Mouse (Mus musculus): ENCODE measurements at regions not wholly inside any gene's neighbourhood (a gene's known extent, or its start where the extent isn't known, plus 50 kb on each side); places are given as distances from the start of the nearest gene placed in this dataset.
"Not testable (repeated sequence)": the region's sequence is repeated elsewhere in the genome, so short reads cannot be mapped to it uniquely, and the experiment has no call there.

DNA sequence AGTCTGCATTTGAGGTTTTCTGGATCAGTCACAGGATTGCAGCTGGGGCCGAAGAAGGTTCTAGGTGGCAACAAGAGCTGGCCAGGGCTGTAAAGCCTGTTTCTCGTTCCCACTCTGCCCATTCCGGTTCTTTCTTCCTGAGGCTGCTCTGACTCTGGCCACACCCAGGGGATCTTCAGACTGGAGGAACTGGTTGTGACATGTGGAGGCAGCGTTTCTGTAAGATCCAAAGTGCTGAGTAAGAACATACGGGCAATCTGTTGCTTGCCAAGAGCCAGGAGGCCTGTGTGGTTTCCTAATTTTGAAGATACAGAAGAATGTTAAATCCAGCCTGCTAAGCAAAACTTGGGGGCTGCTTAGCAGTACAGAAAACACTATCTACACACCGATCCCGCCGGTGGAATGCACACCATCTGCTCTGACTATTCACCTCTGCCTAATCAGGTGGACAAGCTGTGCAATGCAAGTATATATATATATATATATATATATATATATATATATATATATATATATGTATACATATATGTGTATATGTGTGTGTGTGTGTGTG, 99.3 kb upstream of the Bmp2k start:
- DNase-seq: no peak

DNA sequence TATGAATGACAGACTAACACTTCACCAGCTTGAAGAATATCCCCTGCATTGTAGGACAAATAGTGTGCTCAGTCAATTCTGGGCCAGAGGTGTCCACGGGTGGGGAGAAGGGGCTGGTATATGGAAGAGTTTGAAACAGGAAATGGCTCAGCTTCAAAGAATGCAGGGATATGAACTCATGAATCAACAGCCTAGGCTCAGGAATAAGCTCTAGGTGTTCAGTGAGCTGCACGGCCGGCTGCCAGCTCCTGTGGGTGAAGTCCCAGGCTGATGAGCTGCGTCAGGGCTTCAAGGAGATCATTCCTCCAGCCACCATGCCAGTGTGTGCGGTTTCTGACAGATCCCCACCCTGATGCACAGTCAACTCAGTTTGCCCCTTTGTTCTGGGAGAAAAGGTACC, 98.8 kb upstream of the Bmp2k start:
- DNase-seq: no peak

DNA sequence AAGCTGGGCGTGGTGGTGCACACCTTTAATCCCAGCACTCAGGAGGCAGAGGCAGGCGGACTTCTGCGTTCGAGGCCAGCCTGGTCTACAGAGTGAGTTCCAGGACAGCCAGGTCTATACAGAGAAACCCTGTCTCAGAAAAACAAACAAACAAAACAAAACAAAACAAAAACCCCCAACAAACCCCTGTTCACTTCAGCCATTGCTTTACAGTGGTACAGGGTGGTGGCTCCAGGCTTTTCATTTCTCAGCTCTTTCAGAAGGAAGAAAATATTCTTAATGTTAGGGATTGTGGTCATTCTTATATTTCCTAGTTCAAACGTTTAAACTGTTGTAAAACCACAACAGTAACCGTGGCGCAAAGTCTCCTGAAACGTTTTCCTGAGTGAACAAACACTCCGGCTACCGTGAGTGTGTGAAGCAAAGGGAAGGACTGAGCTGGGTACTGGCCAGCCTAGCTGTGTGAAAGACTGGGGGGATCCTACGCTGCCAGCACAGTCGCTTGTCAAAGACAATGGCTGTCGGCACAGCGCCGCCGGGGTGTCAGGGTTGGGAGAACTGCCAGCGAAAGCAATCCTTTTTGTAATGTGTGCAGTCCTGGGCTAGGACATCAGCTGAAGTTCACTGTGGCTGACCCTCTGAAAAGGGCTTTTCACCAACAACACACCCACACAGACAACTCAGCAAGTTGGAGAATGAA, 91.8 kb upstream of the Bmp2k start:
- DNase-seq: no peak

DNA sequence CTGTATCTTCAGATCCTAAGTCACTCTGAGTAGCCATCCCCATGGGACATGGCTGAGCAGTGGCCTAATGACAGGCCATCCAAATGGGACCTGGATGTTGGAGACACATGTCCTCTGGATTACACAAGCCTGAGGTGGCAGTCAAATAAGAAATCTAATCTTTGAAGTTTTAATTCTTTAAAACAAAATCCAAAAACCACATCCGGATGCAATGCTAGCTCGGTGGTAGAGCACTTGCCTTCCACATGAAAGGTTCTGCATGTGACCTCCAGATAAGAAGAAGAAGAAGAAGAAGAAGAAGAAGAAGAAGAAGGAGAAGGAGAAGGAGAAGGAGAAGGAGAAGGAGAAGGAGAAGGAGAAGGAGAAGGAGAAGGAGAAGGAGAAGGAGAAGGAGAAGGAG, 89.1 kb upstream of the Bmp2k start:
- DNase-seq: not testable (repeated sequence)

DNA sequence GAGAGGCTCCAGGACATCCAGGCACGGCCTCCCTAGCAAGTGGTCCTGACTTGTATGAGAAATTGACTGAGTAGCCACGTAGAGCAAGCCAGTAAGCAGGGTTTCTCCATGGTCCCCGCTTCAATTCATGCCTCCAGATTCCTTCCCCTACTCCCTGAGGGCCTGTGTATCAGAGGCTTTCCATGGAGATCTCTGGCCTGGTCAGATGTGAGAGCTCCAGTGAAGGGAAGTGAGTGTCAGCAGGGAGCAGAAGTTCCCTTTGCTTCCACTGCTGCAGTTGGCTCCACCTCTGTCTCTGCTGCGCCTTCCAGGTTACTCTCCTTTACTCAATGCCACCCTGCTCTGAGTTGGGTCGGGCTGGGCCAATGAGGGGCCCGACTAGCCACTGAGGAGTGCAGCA, 88.3 kb upstream of the Bmp2k start:
- no peak for DNase-seq

DNA sequence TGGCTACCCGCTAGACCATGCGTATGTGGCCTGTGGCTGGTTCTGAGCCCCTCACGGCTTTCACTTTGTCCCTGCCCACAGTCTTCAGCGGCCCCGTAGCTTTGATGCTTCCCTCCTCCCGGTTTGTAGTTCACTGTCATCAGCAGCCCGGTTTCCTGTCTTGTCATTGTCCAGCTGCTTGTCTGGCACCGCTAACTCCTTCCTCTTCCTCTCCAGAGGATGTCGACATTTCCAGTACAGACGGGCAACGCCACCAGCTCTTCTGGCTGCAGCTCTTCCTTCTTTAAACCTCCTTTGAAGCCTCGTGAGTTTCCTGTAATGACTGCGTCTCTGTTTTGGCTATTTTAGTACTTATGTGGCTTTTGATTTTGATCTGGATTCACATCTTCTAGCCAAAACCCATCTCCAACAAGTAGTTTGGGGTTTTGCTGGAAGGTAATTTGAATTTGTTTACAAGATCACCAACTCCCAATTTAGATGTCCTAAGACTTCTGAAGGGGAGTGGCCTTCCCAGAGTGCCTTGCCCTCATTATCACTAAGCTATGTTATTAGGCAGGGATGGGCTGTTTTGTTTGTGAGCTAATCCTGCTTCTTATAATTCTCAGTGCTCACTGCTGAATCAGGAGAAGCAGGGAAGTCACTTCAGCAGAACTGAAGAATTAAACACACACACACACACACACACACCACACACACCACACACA, 85.8 kb upstream of the Bmp2k start:
- peak; percentile 30 to 54 for DNase-seq

DNA sequence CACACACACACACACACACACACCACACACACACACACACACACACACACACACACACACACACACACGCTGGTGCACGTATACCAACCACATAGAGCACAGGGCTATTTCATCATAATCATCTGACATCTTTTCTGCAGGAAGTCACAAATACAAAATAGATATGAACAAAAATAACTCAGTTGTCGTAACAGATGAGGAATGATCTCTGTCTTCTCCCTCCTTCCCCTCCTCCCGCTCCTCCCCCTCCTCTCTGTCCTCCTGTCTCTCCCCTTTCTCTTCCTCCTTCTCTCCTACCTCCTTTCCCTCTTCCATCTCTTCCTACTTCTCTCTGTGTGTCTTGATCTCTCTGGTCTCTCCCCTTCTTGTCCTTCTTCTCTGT, 85.2 kb upstream of the Bmp2k start:
- no peak for DNase-seq

DNA sequence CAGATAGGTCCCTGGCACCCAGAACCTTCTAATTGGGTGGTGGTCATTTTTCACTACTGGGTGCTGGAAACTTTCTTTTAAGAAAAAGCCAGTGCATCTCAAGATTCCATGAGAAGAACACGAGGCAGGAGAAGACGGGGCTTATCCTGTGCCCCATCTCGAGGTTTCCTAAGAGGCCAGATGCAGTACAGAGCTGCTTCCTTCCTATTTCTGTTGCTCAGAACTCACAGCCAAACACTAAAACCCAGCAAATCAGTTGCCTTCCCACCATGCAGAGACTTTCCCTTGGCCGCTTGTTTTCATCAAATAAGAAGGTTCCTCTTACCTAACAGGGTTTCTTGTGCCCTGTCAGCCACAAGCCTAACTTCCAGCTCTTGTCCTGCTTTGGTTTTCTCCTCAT, 84.7 kb upstream of the Bmp2k start:
- DNase-seq: no peak

DNA sequence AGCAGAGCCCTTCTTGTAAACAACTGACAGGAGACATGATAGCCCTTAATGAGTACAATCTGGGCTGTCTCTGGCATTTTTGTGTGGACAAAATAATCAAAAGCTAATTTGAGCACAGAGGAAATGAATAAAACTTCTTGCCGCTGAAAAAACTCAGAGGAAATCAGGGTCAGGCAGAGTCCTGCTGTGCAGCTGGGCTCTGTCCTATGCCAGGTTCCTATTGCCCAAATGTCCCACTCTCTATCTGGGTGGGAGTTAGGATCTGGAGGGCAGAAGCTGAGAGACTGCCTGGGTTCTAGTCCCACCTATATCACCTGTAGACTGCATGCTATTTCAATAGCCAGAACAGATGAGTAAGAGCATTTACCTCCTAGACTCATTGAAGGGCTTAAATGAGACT, 83.8 kb upstream of the Bmp2k start:
- no peak for DNase-seq

DNA sequence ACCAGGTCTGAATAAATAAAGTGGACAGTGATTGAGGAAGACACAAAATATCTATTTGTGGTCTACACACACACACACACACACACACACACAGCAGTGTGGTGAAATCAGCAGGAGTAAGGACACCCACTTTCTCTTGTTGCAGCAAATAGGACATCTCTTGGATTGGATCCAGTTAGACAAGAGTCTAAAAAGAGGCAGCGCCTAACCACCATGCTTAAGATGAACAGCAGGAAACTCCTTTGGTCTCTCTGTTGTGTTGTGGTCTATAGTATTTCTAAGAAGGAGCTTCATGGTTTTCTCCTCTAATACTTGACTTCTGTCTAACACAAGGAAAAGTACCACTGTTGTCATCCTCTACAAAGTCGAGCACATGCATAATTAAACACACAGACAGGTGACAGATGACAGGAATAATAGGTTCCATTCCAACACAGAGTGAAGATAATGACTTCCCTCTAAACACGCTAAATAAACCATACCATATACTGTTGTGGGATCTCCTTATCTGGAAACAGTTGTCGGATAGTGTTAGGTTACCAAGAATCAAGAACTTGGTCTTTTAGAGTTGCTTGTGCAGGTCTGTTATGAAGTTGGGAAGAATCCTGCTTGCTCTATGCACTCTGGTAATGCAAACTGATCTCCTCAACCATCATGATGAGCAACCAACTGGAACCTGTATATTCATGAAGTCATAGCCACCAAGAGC, 82.6 kb upstream of the Bmp2k start:
- no peak for DNase-seq

DNA sequence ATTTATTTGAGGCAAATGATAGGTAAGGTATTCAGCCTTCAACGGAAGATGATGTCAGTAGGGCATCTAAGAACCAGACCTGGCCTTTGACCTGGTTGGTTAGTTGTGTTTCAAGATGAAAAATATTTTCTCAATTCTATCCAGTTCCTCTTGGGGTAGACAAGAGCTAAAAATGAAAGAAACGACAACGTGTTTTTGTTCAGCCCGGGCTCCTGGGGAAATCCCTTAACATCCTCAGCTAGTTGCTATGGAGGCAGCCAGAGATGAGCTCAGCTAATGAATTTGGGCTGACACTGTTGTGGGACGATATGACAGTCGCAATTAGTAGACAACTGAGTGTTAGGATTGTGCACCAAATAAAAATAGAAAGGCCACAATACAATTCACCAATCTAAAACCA, 80.6 kb upstream of the Bmp2k start:
- no peak for DNase-seq

DNA sequence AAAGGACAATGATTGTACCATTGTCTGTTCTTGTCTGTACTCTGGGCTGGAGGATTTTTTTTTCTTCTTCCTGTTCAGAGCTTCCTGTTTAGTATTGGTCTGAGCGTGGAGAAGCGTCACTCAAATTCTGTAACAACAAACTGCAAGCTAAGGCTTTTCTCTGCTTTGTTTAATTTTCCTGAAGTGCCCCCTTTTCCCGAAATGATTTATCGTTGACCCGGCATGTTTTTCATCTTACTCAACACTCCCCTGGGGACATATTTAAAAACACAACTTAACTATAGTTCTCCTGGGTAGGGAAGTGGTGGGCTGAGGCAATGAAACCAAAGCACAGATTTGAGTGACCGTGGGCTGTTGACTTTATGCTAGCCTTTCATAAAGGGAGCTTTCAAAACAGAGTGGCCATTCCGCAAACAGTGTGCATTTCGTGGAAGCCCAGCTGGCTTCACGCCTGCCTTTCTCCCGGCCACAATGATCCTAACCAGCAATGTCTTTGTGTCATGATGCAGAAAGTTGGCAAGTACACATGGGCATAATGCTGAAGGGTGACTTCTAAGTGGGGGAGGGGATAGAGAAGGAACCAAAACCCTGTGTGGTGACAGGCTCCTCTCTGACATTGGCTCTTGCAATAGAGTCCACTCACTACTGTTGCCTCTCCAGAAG, 79.8 kb upstream of the Bmp2k start:
- DNase-seq: no peak

DNA sequence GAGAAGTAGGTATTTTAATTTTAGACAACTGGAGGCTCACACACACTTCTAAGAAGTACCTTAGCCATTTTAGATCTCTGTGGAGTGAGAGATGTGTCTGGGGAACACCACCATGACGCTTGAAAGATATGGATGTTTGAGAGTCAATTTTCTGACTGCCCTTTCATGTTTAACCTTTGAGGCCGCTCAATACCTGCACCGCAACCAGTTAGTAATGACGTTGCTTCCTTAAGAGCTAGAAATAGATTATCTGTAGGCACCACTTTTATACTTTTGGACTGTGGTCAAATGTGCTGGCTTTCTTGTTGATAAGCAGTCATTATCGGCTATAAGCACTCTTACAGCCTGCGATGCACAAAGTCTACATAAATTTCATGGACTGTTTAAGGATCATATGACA, 78.3 kb upstream of the Bmp2k start:
- no peak for DNase-seq

DNA sequence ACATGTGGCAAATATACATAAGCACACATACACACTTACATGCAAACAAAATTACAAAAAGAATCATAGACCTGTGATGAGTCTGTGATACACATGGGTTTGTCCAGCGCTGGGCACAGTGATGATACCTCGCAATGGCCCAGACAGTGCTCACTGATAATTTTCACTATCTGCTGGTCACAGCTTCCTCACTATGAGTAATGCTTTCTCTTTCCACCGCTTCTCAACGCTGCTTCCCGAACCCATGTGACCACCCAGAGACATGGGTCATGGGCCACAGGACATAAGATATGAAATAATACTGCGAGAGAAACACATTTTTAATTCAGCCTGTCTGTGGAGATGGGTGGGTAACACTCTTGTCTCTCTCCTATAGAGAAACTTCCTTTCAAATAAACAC, 76.5 kb upstream of the Bmp2k start:
- no peak for DNase-seq

DNA sequence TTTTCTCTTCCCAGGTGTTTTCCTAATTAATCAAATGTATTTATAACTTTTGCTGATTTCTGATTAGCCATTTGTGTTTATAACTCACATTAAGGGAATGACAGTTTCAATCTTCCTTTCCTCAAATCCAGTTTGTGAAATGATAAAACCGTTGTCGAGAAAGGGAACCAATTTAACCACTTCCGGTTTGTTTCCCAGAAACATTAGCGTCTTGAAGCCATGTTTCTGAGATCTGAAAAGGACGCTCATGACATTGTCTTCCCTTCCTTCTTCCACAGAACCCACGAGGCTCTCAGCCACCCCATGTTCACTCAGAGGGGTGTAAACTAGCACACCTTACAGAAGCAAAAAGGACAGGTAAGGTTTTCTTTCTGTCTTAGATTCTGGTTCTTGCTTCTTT, 76.0 kb upstream of the Bmp2k start:
- DNase-seq: no peak

DNA sequence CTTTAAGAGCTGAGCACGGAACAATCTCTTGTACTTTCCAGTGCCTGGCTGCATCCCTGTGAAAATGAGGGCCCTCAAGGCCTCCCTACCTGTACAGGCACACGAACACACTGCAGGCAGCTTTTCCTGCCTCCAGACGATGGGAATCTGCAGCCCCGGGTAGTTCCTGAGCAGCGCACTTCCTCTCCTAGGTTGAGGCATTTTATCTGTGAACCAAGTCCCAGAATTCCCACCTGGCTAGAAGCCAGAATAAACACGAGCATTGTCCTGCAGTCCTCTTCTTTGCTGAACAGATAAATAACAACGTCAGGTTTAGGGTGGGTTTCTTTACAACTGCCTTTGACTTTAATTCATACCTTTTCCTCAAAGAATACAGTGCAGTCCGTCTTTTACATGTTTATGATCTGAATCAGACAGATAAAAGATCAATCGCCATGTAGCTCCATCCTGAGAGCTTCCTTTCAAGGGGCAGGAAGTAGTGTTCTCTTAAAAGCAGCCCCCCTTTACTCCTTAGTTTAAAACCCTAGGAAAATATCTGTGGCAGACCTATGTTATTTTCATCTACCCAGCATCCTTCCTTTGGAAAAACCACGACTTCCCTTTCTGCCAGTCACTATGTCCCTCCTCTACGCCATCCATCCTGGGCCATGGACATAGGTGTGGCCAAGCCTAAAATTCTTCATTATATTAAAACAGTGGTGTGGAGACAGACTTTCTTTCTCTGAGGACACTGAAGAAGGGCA, 75.3 kb upstream of the Bmp2k start:
- DNase-seq: no peak

DNA sequence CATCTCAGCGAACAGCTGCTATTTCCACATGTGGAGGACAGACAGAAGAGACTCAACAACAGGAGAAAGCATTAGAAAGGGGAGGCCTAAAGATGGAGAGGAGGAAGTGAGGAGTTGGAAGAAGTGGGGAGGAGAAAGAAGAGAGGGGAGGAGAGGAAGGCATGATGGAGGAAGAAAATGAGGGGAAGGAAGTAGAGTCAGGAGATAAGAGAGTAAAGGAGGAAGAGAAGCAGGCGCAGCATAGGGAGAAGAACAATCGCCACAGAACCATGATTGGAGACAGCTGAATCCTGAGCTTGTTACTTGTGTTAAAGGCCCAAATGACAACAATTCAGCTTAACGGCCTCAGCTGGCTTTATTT, 74.8 kb upstream of the Bmp2k start:
- DNase-seq: no peak

DNA sequence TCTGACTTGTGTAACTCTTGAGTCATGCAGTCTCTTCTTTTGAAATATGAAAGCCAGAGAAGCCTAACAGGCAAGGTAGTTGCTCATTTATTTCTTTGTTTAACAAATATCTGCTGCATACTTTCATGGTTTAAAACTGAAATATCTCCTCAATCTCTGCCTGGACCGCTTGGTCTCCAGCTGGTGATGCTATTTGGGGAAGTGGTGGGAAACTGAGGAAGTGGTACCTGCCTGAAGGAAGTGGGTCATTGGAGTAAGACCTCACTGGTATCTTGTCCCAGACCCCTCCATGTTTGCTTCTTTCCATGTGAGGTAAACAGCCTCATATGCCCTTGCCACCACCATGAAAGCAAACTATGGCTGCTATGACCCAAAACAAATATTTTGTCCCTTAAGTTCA, 74.0 kb upstream of the Bmp2k start:
- no peak for DNase-seq

DNA sequence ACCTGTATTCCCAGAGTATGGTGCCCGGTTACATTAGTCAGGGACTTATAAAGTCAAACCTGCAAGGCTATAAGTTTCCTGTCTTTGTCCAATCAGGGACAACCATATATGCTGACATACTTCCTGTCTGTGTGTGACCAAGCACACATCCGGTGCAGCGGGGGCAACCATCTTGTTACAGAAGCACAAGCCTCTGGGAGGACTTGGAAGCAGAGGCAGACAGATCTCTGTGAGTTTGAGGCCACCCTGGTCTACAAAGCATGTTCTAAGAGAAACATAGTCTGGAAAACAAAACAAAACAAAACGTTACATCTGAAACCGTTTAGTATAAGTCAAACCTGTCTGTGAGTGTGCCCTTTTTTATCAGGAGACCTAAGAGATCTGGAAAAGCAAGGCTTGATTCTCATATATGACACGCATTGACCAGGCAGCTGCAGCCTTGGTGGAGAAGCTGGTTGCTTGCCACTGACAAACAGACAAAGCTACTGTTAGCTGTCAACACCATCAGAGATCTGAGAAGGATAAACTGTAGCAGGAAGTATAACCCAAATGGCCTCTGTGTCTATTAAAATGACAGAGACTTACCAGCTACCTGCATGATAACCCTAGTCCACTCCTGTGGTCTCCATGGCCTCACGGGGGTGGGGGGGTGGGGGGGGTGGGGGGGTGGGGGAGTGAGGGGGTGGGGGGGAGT, 72.6 kb upstream of the Bmp2k start:
- no peak for DNase-seq

DNA sequence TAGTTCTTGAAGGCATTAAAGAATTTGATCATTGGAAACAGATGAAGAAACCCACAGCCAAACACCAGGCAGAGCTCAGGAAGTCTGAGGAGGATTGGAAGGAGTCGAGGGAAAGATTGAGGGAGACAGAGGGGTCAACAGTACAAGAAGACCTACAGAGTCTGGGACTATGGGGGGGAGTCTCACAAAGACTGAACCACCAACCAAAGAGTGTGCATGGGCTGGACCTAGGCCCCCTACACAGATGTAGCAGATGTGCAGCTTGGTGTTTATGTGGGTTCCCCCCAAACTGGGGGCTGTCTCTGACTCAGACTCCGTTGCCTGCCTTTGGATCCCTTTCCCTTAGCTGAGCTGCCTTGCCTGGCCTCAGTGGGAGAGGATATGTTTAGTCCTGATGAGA, 71.5 kb upstream of the Bmp2k start:
- no peak for DNase-seq

DNA sequence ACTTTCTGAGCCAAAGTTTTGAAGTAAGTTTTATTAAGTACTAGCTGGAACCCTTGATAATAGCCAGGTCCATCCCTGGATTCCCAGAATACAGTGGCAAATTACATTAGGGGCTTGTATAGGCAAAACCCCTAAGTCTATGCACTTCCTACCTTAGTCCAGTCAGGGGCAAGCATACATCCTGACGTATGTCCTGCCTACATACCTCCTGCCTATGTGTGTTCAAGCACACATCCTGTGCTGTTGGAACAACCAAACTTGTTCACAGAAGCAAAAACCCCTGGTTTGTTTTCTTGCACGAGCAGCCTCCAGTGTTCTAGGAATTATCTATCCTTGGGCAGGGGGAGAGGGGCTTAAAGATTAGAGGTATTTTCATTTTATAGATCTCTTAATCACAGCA, 66.4 kb upstream of the Bmp2k start:
- DNase-seq: no peak

DNA sequence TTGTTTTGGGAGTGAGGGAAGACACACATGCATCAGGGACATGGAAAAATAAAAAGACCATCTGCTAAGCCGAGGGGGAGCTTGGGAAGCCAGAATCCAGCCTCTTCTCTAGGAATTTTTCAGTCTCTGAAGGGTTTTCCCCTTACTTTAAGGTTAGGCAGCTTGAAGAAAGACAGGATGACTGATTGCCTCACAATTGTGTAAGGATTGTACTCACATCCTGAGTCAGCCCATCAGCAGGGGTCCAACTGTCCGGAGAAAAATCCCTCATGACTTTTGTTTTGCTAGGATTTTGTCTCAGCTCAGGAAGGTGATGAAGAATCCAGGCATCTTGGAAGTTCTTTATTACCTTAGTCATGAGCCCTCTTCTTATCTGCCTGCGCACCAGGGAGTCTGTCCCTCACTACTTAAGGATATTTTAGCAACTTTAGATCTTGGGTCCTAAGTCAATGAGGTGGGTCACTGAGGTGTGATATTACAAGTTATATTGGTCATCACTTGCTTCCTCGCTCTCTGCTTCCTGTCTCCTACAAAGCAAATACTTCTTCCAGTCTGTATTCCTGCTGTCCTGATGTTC, 65.8 kb upstream of the Bmp2k start:
- DNase-seq: no peak

All from thymus, adult 18-20 months (tissue).